Mouse (Mus musculus): ENCODE data around the gene Cdon. TPM values are rescaled to one million over a fixed set of nuclear protein-coding genes. Genes with fewer than 3 reads are reported as not detected.

The Cdon gene
- total and polyA plus RNA-seq, 2 experiments from 2014 or later, result 1.3 to 13.7 TPM

DNA sequence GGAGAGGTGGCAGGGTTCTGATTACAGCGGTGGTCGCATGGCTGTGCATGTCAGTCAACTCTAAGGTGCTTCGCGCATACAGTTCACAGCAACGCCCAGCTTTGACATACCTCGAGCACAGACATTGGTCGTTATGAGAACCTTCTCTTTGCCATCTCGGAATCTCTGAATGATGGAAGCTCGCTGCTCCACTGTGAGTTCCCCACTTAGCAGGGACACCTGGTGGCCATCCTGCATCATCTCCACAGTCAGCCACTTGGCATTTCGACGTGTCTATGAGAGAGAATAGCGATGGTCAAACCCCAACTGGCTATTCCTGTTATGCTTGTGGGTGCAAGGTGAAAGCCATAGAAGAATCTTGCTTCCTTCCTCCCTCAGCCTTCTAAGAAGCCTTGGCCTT, 124.8 kb downstream of the Cdon start:
- no peaks in the 10 kb centered on the region for H3K9me3 ChIP-seq (ENCODE audit: low read length)
- ATAC-seq (0 out of 2 replicates have a peak, but pooled peaks have one; percentile 30), DNase-seq (no peak)
- TF ChIP-seq CTCF (IDR thresholded peaks at IDR 0.05; ENCODE audit: low read depth), result peak; percentile 56
- H3K36me3 ChIP-seq (ENCODE audit: insufficient read depth), result peaks cover 24% of the 10 kb centered on the region
- WGBS, result 74% methylated on average over 12 of the region's 12 CpGs
- no peak overlapping the region for H3K9ac ChIP-seq
- no peak overlapping the region for H3K4me2 ChIP-seq (ENCODE audit: low read depth)
- no peaks in the 10 kb centered on the region for H3K27me3 ChIP-seq (ENCODE audit: insufficient read depth, low read length)
- H3K27ac ChIP-seq (ENCODE audit: low read depth, low read length), result no peak overlapping the region
- no peaks in the 10 kb centered on the region for H3K4me1 ChIP-seq (ENCODE audit: insufficient read depth)
- H3K4me3 ChIP-seq (ENCODE audit: low read depth, low read length), result no peak overlapping the region

DNA sequence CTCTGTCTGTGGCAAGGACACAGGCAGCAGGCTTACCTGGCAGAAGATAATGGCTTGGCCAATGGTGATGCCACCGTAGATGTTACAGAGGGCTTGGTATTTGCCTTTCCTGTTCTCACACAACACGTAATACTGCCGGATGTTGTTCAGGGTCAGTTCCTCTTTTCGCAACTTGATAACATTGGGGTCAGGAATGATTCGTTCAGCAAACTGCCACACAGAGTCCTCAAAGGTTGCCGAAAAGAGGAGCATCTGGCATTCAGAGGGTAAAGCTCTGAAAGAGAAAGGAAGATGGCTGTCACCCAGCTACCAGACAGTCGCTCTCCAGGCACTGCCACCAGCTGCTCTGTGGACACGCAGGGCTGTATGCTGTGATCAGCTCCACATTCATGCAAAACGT, 125.8 kb downstream of the Cdon start:
- Histone ChIP-seq H3K27ac (ENCODE audit: low read depth, low read length) (no peak overlapping the region), H3K27me3 (ENCODE audit: insufficient read depth, low read length) (no peaks in the 10 kb centered on the region), H3K4me3 (ENCODE audit: low read depth, low read length) (no peak overlapping the region), H3K4me1 (ENCODE audit: insufficient read depth) (no peaks in the 10 kb centered on the region), H3K9me3 (ENCODE audit: low read length) (no peaks in the 10 kb centered on the region), H3K9ac (no peak overlapping the region), H3K4me2 (ENCODE audit: low read depth) (no peak overlapping the region), H3K36me3 (ENCODE audit: insufficient read depth) (peaks cover 27% of the 10 kb centered on the region)
- ATAC-seq, result no peak
- DNase-seq, result no peak
- TF ChIP-seq CTCF (IDR thresholded peaks at IDR 0.05; ENCODE audit: low read depth), result no peak
- 83% methylated on average over 9 of the region's 9 CpGs for WGBS

DNA sequence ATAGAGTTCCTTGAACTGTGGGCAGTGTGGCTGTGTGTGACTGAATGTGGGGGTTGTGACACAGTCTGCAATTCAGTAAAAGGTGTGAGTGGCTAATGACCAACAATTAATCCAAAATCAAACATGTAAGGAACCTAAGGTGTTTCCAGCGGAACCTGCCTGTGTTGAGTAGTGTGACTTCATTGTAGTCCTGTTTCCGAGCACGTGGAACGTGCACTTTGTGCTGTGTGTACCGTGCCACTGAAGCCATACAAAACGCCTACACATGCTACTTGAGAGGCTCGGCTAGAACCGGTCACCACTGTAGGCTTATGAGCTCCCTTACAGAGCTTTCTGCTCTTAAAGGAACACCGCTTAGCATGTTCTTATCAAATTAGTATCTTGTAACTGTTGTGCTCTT, 127.5 kb downstream of the Cdon start:
- Histone ChIP-seq H3K4me1 (ENCODE audit: insufficient read depth) (no peaks in the 10 kb centered on the region), H3K27me3 (ENCODE audit: insufficient read depth, low read length) (no peaks in the 10 kb centered on the region), H3K36me3 (ENCODE audit: insufficient read depth) (peaks cover 34% of the 10 kb centered on the region), H3K27ac (ENCODE audit: low read depth, low read length) (no peak overlapping the region), H3K4me3 (ENCODE audit: low read depth, low read length) (no peak overlapping the region), H3K4me2 (ENCODE audit: low read depth) (no peak overlapping the region), H3K9ac (no peak overlapping the region), H3K9me3 (ENCODE audit: low read length) (no peaks in the 10 kb centered on the region)
- DNase-seq (no peak), ATAC-seq (no peak)
- TF ChIP-seq CTCF (IDR thresholded peaks at IDR 0.05; ENCODE audit: low read depth), result no peak
- 84% methylated on average over 9 of the region's 9 CpGs for WGBS

DNA sequence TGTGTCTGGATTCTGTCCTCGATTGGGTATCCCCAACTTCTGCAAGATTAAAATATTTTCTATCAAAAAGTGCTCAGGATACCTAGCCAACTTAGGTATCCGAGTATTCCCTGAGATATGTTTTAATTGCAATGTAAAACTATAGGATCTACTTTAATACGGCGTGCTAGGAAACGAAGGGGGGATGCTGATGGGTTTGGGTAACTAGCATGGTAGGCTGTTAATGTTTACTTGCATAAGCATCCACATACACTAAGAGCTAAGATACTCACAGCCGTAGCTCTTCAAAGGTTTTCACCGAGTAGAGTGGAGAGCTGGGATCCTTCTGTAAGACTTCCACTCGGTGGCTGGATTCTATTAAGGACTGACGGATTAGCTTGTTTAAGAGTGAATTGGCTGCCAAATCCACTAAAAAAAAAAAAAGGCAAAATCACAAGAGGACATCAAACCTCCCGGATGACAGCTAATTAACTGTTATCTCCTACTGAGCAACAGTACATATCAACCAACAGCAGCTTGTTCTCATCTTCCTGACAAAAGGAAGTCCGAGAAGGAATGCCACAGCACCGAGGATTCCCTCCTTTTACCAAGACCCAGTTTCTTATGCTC, 135.7 kb downstream of the Cdon start:
- Histone ChIP-seq H3K4me2 (ENCODE audit: low read depth) (no peak overlapping the region), H3K4me1 (ENCODE audit: insufficient read depth) (peaks cover 8% of the 10 kb centered on the region; the same call in 1 of the 2 replicates), H3K36me3 (ENCODE audit: insufficient read depth) (peaks cover 18% of the 10 kb centered on the region), H3K9ac (no peak overlapping the region), H3K4me3 (ENCODE audit: low read depth, low read length) (no peak overlapping the region), H3K27me3 (ENCODE audit: insufficient read depth, low read length) (no peaks in the 10 kb centered on the region), H3K27ac (ENCODE audit: low read depth, low read length) (no peak overlapping the region), H3K9me3 (ENCODE audit: low read length) (no peaks in the 10 kb centered on the region)
- ATAC-seq, result no peak
- no peak for TF ChIP-seq CTCF (IDR thresholded peaks at IDR 0.05; ENCODE audit: low read depth)
- DNase-seq, result no peak
- 68% methylated on average over 12 of the region's 12 CpGs for whole genome bisulfite sequencing

Other genes starting within 250 kb of the Cdon start
- 48.5 and 61.6 TPM in 2 replicates for gene Dcps, start 245.1 kb upstream of the Cdon start, total RNA-seq (2014; rRNA removed)
- gene Dcps, start 245.1 kb upstream of the Cdon start, polyA plus RNA-seq (2015; fragmentation: Nextera tagmentation; extraction: Ambion mirVana), result 63.5 and 63.6 TPM in 2 replicates
- gene Srpr, start 221.0 kb upstream of the Cdon start, total RNA-seq (2014; rRNA removed), result 31.0 and 37.6 TPM in 2 replicates
- gene Srpr, start 221.0 kb upstream of the Cdon start, polyA plus RNA-seq (2015; fragmentation: Nextera tagmentation; extraction: Ambion mirVana), result 40.1 and 45.7 TPM in 2 replicates
- gene Tirap, start 220.8 kb upstream of the Cdon start, total RNA-seq (2014; rRNA removed), result 1.7 and 2.0 TPM in 2 replicates
- gene Tirap, start 220.8 kb upstream of the Cdon start, polyA plus RNA-seq (2015; fragmentation: Nextera tagmentation; extraction: Ambion mirVana), result 1.5 and 2.1 TPM in 2 replicates
- 38.1 and 42.3 TPM in 2 replicates for gene Foxred1, start 210.1 kb upstream of the Cdon start, total RNA-seq (2014; rRNA removed)
- gene Foxred1, start 210.1 kb upstream of the Cdon start, polyA plus RNA-seq (2015; fragmentation: Nextera tagmentation; extraction: Ambion mirVana), result 32.0 and 40.8 TPM in 2 replicates
- gene Fam118b, start 153.3 kb upstream of the Cdon start, total RNA-seq (2014; rRNA removed), result 34.6 and 41.5 TPM in 2 replicates
- gene Fam118b, start 153.3 kb upstream of the Cdon start, polyA plus RNA-seq (2015; fragmentation: Nextera tagmentation; extraction: Ambion mirVana), result 49.7 and 59.7 TPM in 2 replicates
- gene Rpusd4, start 153.3 kb upstream of the Cdon start, total RNA-seq (2014; rRNA removed), result 9.2 and 10.9 TPM in 2 replicates
- 10.2 and 11.4 TPM in 2 replicates for gene Rpusd4, start 153.3 kb upstream of the Cdon start, polyA plus RNA-seq (2015; fragmentation: Nextera tagmentation; extraction: Ambion mirVana)
- not detected in 2 replicates for gene Gm1113, start 97.1 kb downstream of the Cdon start, total RNA-seq (2014; rRNA removed)
- gene Gm1113, start 97.1 kb downstream of the Cdon start, polyA plus RNA-seq (2015; fragmentation: Nextera tagmentation; extraction: Ambion mirVana), result not detected in 2 replicates
- gene Ddx25, start 137.4 kb downstream of the Cdon start, total RNA-seq (2014; rRNA removed), result 22.2 and 23.5 TPM in 2 replicates
- gene Ddx25, start 137.4 kb downstream of the Cdon start, polyA plus RNA-seq (2015; fragmentation: Nextera tagmentation; extraction: Ambion mirVana), result 23.6 and 25.6 TPM in 2 replicates
- 18.8 and 19.2 TPM in 2 replicates for gene Pus3, start 137.5 kb downstream of the Cdon start, total RNA-seq (2014; rRNA removed)
- 13.9 and 15.2 TPM in 2 replicates for gene Pus3, start 137.5 kb downstream of the Cdon start, polyA plus RNA-seq (2015; fragmentation: Nextera tagmentation; extraction: Ambion mirVana)
- 0.62 and 2.6 TPM in 2 replicates for gene Pate2, start 149.2 kb downstream of the Cdon start, total RNA-seq (2014; rRNA removed)
- gene Pate2, start 149.2 kb downstream of the Cdon start, polyA plus RNA-seq (2015; fragmentation: Nextera tagmentation; extraction: Ambion mirVana), result 0.67 and 0.90 TPM in 2 replicates
- gene Hyls1, start 149.3 kb downstream of the Cdon start, total RNA-seq (2014; rRNA removed), result 15.8 and 16.6 TPM in 2 replicates
- 13.6 and 14.8 TPM in 2 replicates for gene Hyls1, start 149.3 kb downstream of the Cdon start, polyA plus RNA-seq (2015; fragmentation: Nextera tagmentation; extraction: Ambion mirVana)
- not detected in 2 replicates for gene Pate4, start 190.8 kb downstream of the Cdon start, total RNA-seq (2014; rRNA removed)
- not detected in 2 replicates for gene Pate4, start 190.8 kb downstream of the Cdon start, polyA plus RNA-seq (2015; fragmentation: Nextera tagmentation; extraction: Ambion mirVana)
- gene Pate3, start 227.1 kb downstream of the Cdon start, total RNA-seq (2014; rRNA removed), result not detected in 2 replicates
- not detected in 2 replicates for gene Pate3, start 227.1 kb downstream of the Cdon start, polyA plus RNA-seq (2015; fragmentation: Nextera tagmentation; extraction: Ambion mirVana)